Mouse (Mus musculus) megakaryocyte, embryonic 14.5 days (primary cell): ENCODE measurements around the gene Gm42742.
A peak's percentile ranks its signal among the peaks of the same experiment; 100 is the strongest.

Source experiments
- FLI1 ChIP-seq: IDR thresholded peaks from 2 replicates; pipeline ENCODE4 v1.6.1; 2012; ENCODE audit warnings: low read length, inconsistent platforms, mixed read lengths
- GATA1 ChIP-seq: IDR thresholded peaks from 3 replicates; pipeline ENCODE4 v1.6.1; 2012; ENCODE audit warnings: mixed read lengths, low read length, inconsistent platforms, borderline replicate concordance

DNA sequence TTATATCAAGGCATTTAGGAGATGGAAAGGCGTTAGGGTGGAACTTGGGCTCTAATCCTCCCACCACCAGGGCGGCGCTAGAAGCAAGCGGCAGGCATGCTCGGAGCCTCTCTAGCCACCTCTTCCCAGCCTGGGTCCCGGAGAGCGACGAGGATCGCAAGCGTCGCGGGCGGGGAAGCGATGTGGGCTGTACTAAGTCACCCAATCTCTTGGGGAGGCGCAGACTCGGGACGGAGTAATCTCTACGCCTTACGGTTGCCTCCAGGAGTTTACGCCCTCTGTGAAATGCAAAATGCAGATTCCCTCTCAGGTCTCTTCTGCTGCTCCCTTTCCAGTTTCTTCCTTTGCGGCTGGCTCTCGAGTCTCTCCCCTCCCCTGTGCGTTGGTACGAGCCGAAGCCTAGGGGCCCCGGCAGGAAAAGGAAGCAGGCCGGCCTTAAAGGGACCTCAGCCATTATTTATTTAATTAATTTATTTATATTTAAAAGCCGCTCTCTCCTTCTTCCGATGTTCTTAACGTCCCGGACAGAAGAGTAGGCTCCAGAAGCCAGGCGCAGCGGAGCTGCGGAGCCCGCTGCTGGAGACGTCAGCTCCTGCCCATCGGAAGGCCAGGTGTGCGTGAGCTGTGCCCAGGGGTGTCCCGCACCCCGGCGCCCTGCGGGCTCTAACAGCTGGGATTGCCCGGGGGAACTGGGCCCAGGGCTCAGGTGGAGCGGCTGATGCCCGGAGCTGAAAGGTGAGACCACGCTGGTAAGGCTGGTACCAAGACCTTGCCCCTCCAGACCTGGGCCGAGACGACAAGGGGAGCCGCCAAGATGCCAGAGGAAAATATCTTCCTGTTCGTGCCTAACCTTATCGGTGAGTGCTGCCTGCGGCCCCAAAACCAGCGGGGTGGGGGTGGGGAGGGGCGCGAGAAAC, 44.7 kb downstream of the Gm42742 start, which contains the start of gene Cdiptos:
- TF ChIP-seq GATA1 (no peak), FLI1 (0 out of 2 replicates have a peak, but pooled peaks have one; percentile 16)
